Mouse (Mus musculus) hindbrain, embryonic 10.5 days (tissue): Measurements from ENCODE around the gene Eif2b5. TPM values are rescaled to one million over a fixed set of nuclear protein-coding genes. Genes with fewer than 3 reads are reported as not detected.
"Not testable (repeated sequence)": the region's sequence is repeated elsewhere in the genome, so short reads cannot be mapped to it uniquely, and the experiment has no call there.

Experiments
- DNase-seq: peaks from one replicate; pipeline ENCODE4 v3.0.0-alpha.2; 2017; ENCODE audit warnings: low spot score
- H3K27ac ChIP-seq: fragments of 300-500 bp; sonication (generic); 2 replicates; pipeline ENCODE4 v1.5.1; 2016; ENCODE audit warnings: mild to moderate bottlenecking, moderate library complexity
- H3K27me3 ChIP-seq: fragments of 300-500 bp; sonication (generic); 2 replicates; pipeline ENCODE4 v1.6.1; 2016; ENCODE audit warnings: mild to moderate bottlenecking; ENCODE audit not compliant: poor library complexity, insufficient read depth, severe bottlenecking
- H3K36me3 ChIP-seq: fragments of 300-500 bp; sonication (generic); 2 replicates; pipeline ENCODE4 v1.6.1; 2016; ENCODE audit warnings: mild to moderate bottlenecking, moderate library complexity
- H3K4me1 ChIP-seq: fragments of 300-500 bp; sonication (generic); replicated peaks from 2 replicates; pipeline ENCODE4 v1.6.1; 2016; ENCODE audit warnings: mild to moderate bottlenecking
- H3K4me3 ChIP-seq: fragments of 300-500 bp; sonication (generic); 2 replicates; pipeline ENCODE4 v1.5.1; 2016; ENCODE audit warnings: mild to moderate bottlenecking, moderate library complexity
- H3K9me3 ChIP-seq: fragments of 300-500 bp; sonication (generic); 2 replicates; pipeline ENCODE4 v1.6.1; 2016; ENCODE audit warnings: mild to moderate bottlenecking, moderate library complexity
- WGBS: fragments of 180-500 bp; shearing (Covaris S2); methylation state at CpG from one replicate; pipeline ENCODE4 v1.1.7; 2016; 5-methylcytosine and 5-hydroxymethylcytosine counted together
- polyA plus RNA-seq: library from polyadenylated mRNA; unstranded; fragments of >200 nt; fragmentation: Nextera tagmentation; extraction: Ambion mirVana; gene quantifications from 2 replicates; pipeline ENCODE4 v1.2.1, GENCODE M21; 2016

Gene Eif2b5
- polyA plus RNA-seq, 1 experiment from 2014 or later: 153 TPM

DNA sequence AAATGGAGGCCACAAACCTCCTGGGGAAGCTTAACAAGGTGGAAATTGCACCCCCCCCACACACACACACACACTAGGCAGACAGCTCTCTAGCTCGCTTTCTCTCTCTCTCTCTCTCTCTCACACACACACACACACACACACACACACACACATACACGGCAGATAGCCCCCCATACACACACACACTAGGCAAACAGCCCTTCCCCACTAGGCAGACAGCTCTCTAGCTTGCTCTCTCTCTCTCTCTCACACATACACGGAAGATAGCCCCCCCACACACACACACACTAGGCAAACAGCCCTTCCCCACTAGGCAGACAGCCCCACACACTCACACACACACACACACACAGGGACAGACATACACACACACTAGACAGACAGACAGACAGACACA lies 21.3 kb upstream of the Eif2b5 start:
- H3K36me3 ChIP-seq: no peaks in the 10 kb centered on the region
- 0 out of 2 replicates have a peak, but pooled peaks cover 6% of the 10 kb centered on the region for H3K4me1 ChIP-seq
- H3K27ac ChIP-seq: peak overlapping the region; percentile 2; the same call in 1 of the 2 replicates
- no peaks in the 10 kb centered on the region for H3K27me3 ChIP-seq
- DNase-seq: no peak
- WGBS: 67% methylated on average over 3 of the region's 3 CpGs
- H3K9me3 ChIP-seq: no peaks in the 10 kb centered on the region
- H3K4me3 ChIP-seq: no peak overlapping the region

DNA sequence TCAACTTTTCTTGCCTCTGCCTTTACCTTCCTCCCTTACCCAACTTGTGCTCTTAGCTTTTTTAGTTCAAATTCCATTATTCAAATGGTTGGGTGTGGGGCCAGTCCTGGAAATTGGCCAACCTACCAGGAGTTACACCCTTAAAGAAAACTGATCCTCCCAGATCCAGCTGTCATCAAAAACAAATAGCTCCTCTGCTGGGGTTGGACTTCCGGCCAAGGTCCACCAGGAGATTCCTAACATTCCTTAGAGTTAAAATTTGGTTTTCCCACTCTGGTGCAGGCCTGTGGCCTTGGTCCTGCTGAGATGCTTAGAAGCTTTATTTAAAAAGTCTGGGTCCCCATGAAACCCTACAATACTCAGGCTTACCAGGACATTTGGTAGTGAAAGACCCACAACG lies 20.1 kb upstream of the Eif2b5 start:
- Histone ChIP-seq H3K27me3 (no peaks in the 10 kb centered on the region), H3K27ac (no peak overlapping the region), H3K4me3 (no peak overlapping the region), H3K4me1 (0 out of 2 replicates have a peak, but pooled peaks cover 6% of the 10 kb centered on the region), H3K9me3 (no peaks in the 10 kb centered on the region), H3K36me3 (no peaks in the 10 kb centered on the region)
- 68% methylated on average over 2 of the region's 2 CpGs for WGBS
- DNase-seq: no peak

GRCm38 (mm10) chr16:20479026-20479760 lies 19.4 kb upstream of the Eif2b5 start:
- H3K27ac ChIP-seq, H3K9me3 ChIP-seq, H3K4me1 ChIP-seq, H3K4me3 ChIP-seq, H3K36me3 ChIP-seq, DNase-seq, H3K27me3 ChIP-seq: not testable (repeated sequence)
- WGBS: 92% methylated on average over 12 of the region's 12 CpGs

DNA sequence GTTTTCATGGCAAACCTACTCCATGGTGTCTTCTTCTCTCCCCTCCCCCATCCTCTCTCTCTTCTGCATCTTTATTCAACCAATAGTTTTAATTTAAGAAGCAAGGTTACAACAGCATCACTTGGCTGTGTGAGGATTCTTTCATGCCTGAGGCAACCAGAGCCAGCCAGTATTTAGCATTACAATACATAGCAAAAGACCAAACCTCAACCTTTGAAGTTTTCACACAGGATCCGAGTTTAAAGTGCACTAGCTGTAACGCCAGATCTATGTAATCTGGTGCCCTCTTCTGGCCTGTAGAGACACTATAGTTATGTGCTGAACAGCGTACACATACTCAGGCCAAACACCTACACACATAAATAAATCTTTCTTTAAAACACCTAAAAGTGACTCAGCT lies 18.5 kb upstream of the Eif2b5 start:
- Histone ChIP-seq H3K36me3 (no peaks in the 10 kb centered on the region), H3K4me1 (0 out of 2 replicates have a peak, but pooled peaks cover 6% of the 10 kb centered on the region), H3K27ac (no peak overlapping the region), H3K9me3 (no peaks in the 10 kb centered on the region), H3K27me3 (no peaks in the 10 kb centered on the region), H3K4me3 (no peak overlapping the region)
- WGBS: 29% methylated on average over 3 of the region's 3 CpGs
- no peak for DNase-seq

GRCm38 (mm10) chr16:20481746-20482145 lies 16.9 kb upstream of the Eif2b5 start:
- Histone ChIP-seq H3K27ac (no peak overlapping the region), H3K27me3 (no peaks in the 10 kb centered on the region), H3K4me3 (no peak overlapping the region), H3K4me1 (0 out of 2 replicates have a peak, but pooled peaks cover 6% of the 10 kb centered on the region), H3K36me3 (no peaks in the 10 kb centered on the region), H3K9me3 (no peaks in the 10 kb centered on the region)
- 73% methylated on average over 2 of the region's 2 CpGs for WGBS
- DNase-seq: no peak

DNA sequence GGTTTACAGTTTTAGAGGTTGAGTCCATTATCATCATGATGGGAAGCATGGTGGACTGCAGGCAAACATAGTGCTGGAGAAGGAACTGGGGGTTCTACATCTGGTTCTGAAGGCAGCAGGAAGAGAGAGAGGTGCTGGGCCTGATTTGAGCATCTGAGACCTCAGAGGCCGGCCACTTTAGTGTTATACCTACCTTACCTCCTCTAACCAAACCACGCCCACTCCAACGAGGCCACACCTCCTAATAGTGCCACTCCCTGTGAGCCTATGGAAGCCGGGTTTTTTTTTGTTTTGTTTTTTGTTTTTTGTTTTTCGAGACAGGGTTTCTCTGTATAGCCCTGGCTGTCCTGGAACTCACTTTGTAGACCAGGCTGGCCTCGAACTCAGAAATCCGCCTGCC lies 14.9 kb upstream of the Eif2b5 start:
- H3K27me3 ChIP-seq, H3K4me1 ChIP-seq, H3K4me3 ChIP-seq, H3K27ac ChIP-seq, H3K36me3 ChIP-seq, DNase-seq, H3K9me3 ChIP-seq: not testable (repeated sequence)
- 86% methylated on average over 7 of the region's 7 CpGs for WGBS

- WGBS: 44% methylated on average over 4 of the region's 4 CpGs
- no peaks in the 10 kb centered on the region for H3K9me3 ChIP-seq
- H3K36me3 ChIP-seq: no peaks in the 10 kb centered on the region
- DNase-seq: no peak
- H3K27ac ChIP-seq: no peak overlapping the region
- H3K4me1 ChIP-seq: no peaks in the 10 kb centered on the region
- H3K4me3 ChIP-seq: no peak overlapping the region
- H3K27me3 ChIP-seq: no peaks in the 10 kb centered on the region
Measured at GRCm38 (mm10) chr16:20485061-20485460, 13.6 kb upstream of the Eif2b5 start.

GRCm38 (mm10) chr16:20486048-20486447 lies 12.6 kb upstream of the Eif2b5 start:
- no peaks in the 10 kb centered on the region for H3K36me3 ChIP-seq
- no peaks in the 10 kb centered on the region for H3K27me3 ChIP-seq
- WGBS: 69% methylated on average over 3 of the region's 3 CpGs
- no peak for DNase-seq
- no peaks in the 10 kb centered on the region for H3K4me1 ChIP-seq
- no peak overlapping the region for H3K4me3 ChIP-seq
- H3K27ac ChIP-seq: no peak overlapping the region
- H3K9me3 ChIP-seq: no peaks in the 10 kb centered on the region

GRCm38 (mm10) chr16:20488151-20488550 lies 10.5 kb upstream of the Eif2b5 start:
- Histone ChIP-seq H3K9me3 (no peaks in the 10 kb centered on the region), H3K27me3 (no peaks in the 10 kb centered on the region), H3K4me1 (no peaks in the 10 kb centered on the region), H3K27ac (no peak overlapping the region), H3K36me3 (no peaks in the 10 kb centered on the region), H3K4me3 (no peak overlapping the region)
- DNase-seq: no peak
- WGBS: 94% methylated on average over 1 of the region's 1 CpGs

DNA sequence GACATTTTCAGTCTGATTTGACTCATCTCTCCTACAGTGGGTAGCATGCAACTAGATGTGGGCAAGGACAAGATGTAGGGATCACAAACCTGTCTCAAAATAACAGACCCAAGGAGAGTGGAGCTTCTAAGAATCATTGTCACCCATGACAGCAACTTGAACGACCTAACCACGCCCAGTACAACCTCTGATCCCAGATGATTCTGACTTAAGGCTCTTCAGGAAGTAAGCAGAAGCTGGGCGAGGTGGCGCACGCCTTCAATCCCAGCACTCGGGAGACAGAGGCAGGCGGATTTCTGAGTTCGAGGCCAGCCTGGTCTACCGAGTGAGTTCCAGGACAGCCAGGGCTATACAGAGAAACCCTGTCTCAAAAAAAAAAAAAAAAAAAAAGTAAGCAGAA lies 9.9 kb upstream of the Eif2b5 start:
- not testable (repeated sequence) for H3K4me1 ChIP-seq, H3K27ac ChIP-seq, DNase-seq, H3K4me3 ChIP-seq, H3K36me3 ChIP-seq, H3K9me3 ChIP-seq, H3K27me3 ChIP-seq
- WGBS: 88% methylated on average over 9 of the region's 9 CpGs

GRCm38 (mm10) chr16:20489233-20489632 lies 9.4 kb upstream of the Eif2b5 start:
- 85% methylated on average over 2 of the region's 2 CpGs for whole genome bisulfite sequencing
- Histone ChIP-seq H3K9me3 (no peaks in the 10 kb centered on the region), H3K27ac (no peak overlapping the region), H3K27me3 (no peaks in the 10 kb centered on the region), H3K36me3 (no peaks in the 10 kb centered on the region), H3K4me3 (no peak overlapping the region), H3K4me1 (no peaks in the 10 kb centered on the region)
- no peak for DNase-seq

- Histone ChIP-seq H3K27me3 (no peaks in the 10 kb centered on the region), H3K9me3 (no peaks in the 10 kb centered on the region), H3K36me3 (no peaks in the 10 kb centered on the region), H3K4me3 (no peak overlapping the region), H3K4me1 (no peaks in the 10 kb centered on the region), H3K27ac (no peak overlapping the region)
- no peak for DNase-seq
- WGBS: 48% methylated on average over 2 of the region's 2 CpGs
Measured at GRCm38 (mm10) chr16:20490581-20490980, 8.0 kb upstream of the Eif2b5 start.

DNA sequence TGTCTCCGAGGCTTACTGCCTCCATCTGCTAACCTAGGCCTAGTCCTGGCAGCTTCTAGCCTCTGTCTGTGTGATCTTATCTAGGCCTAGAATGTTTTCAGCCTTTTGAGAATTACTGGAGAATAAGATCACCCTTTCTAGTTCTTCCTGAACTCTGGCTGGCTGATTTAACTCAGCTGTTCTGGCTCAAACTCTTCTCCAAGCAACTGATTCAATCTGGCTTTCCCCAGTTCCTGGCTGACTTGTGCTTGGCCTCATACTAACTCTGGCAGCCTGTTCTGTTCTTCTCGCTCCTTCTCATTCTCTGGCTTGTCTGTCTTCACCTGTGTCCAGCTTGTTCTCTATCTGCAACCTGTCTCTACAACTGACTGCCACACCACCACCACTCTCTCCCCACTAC lies 7.3 kb upstream of the Eif2b5 start:
- WGBS: 80% methylated on average over 2 of the region's 2 CpGs
- Histone ChIP-seq H3K9me3 (no peaks in the 10 kb centered on the region), H3K36me3 (no peaks in the 10 kb centered on the region), H3K4me1 (no peaks in the 10 kb centered on the region), H3K27me3 (no peaks in the 10 kb centered on the region; the same call in 1 of the 2 replicates), H3K4me3 (no peak overlapping the region), H3K27ac (no peak overlapping the region)
- DNase-seq: no peak

- no peak overlapping the region for H3K4me3 ChIP-seq
- WGBS: 81% methylated on average over 2 of the region's 2 CpGs
Measured at GRCm38 (mm10) chr16:20493452-20493851, 5.2 kb upstream of the Eif2b5 start.

More at GRCm38 (mm10) chr16:20493452-20493851, 5.2 kb upstream of the Eif2b5 start:
- Histone ChIP-seq H3K27me3 (peaks cover 12% of the 10 kb centered on the region), H3K9me3 (no peaks in the 10 kb centered on the region), H3K27ac (no peak overlapping the region), H3K4me1 (peaks cover 11% of the 10 kb centered on the region), H3K36me3 (no peaks in the 10 kb centered on the region)
- DNase-seq: no peak
